Mouse (Mus musculus) CH12.LX (cell line): ENCODE measurements around the gene Aldh9a1. TPM values are rescaled to one million over a fixed set of nuclear protein-coding genes. Genes with fewer than 3 reads are reported as not detected.

Source experiments
- DNase-seq: peaks from one replicate; pipeline ENCODE4 v3.0.0-alpha.2; 2013; ENCODE audit errors: extremely low read depth
- H3K27ac ChIP-seq: 2 replicates; pipeline ENCODE4 v1.5.1; 2012; ENCODE audit warnings: low read depth, mild to moderate bottlenecking, control low read depth, moderate library complexity; ENCODE audit not compliant: insufficient read depth
- H3K27me3 ChIP-seq: replicated peaks from 2 replicates; pipeline ENCODE3; 2012; ENCODE audit warnings: inconsistent platforms
- H3K36me3 ChIP-seq, 2 experiments: replicated peaks in 1 of 2; 2 replicates each; pipeline versions ENCODE3 to v1.6.1; 2012; ENCODE audit warnings: inconsistent platforms in 1 of 2, low read length in 1 of 2, mild to moderate bottlenecking in 1 of 2, mixed read lengths in 1 of 2, moderate library complexity in 1 of 2; ENCODE audit not compliant: control insufficient read depth in 1 of 2, insufficient read depth in 1 of 2
- H3K4me1 ChIP-seq, 2 experiments: 2 replicates each; pipeline ENCODE4 v1.6.1; 2012; ENCODE audit warnings: inconsistent platforms in 1 of 2, moderate library complexity in 1 of 2; ENCODE audit not compliant: insufficient read depth in 2 of 2, control insufficient read depth in 1 of 2
- H3K4me2 ChIP-seq: 2 replicates; pipeline ENCODE4 v1.6.1; 2012; ENCODE audit warnings: low read depth, mild to moderate bottlenecking, control low read depth; ENCODE audit not compliant: poor library complexity, insufficient read depth, severe bottlenecking
- H3K4me3 ChIP-seq, 3 experiments: fragments of 150-350 bp in 1 of 3; sonication (generic) in 1 of 3; replicated peaks in 1 of 3; 2 replicates each; pipeline versions ENCODE3 to v1.5.1; 2011 to 2012; ENCODE audit warnings: low read depth in 2 of 3, low read length in 2 of 3, mild to moderate bottlenecking in 2 of 3, moderate library complexity in 2 of 3, control low read depth in 1 of 3, improper control_type of control experiment in 1 of 3, inconsistent platforms in 1 of 3, mixed read lengths in 1 of 3; ENCODE audit not compliant: poor library complexity in 1 of 3
- H3K79me2 ChIP-seq: replicated peaks from 2 replicates; pipeline ENCODE4 v1.6.1; 2012; ENCODE audit warnings: mild to moderate bottlenecking, moderate library complexity; ENCODE audit not compliant: control insufficient read depth, poor library complexity, insufficient read depth, severe bottlenecking; ENCODE audit errors: extremely low read depth
- H3K9ac ChIP-seq: 2 replicates; pipeline ENCODE4 v1.6.1; 2012; ENCODE audit warnings: low read depth, mild to moderate bottlenecking, control low read depth, moderate library complexity; ENCODE audit not compliant: insufficient read depth
- H3K9me3 ChIP-seq: replicated peaks from 2 replicates; pipeline ENCODE3; 2012; ENCODE audit warnings: low read length, inconsistent platforms, mixed read lengths
- BHLHE40 ChIP-seq: IDR thresholded peaks from 2 replicates; pipeline ENCODE4 v1.6.1; 2011; ENCODE audit warnings: mild to moderate bottlenecking, low read depth, low read length, improper control_type of control experiment
- CHD1 ChIP-seq: IDR thresholded peaks from 2 replicates; pipeline ENCODE4 v1.6.1; 2012; ENCODE audit warnings: low read depth, low read length, improper control_type of control experiment, inconsistent platforms
- CHD2 ChIP-seq: IDR thresholded peaks from 2 replicates; pipeline ENCODE4 v1.6.1; 2011; ENCODE audit warnings: low read length, improper control_type of control experiment
- CTCF ChIP-seq, 2 experiments: IDR thresholded peaks in 1 of 2; conservative IDR thresholded peaks in 1 of 2; 2 replicates each; pipeline ENCODE4 v1.5.1; 2011 to 2012; ENCODE audit warnings: low read depth in 2 of 2, low read length in 2 of 2, improper control_type of control experiment in 1 of 2, inconsistent platforms in 1 of 2, mild to moderate bottlenecking in 1 of 2, moderate library complexity in 1 of 2
- EP300 ChIP-seq: IDR thresholded peaks from 2 replicates; pipeline ENCODE4 v1.6.1; 2011; ENCODE audit warnings: low read length, improper control_type of control experiment
- GABPA ChIP-seq: IDR thresholded peaks from 2 replicates; pipeline ENCODE4 v1.6.1; 2012; ENCODE audit warnings: low read depth, low read length, improper control_type of control experiment, inconsistent platforms; ENCODE audit not compliant: insufficient replicate concordance
- IRF4 ChIP-seq: IDR thresholded peaks from 2 replicates; pipeline ENCODE4 v1.6.1; 2014; ENCODE audit warnings: low read depth, mild to moderate bottlenecking, inconsistent platforms, low read length, improper control_type of control experiment
- JUND ChIP-seq: conservative IDR thresholded peaks from 2 replicates; pipeline ENCODE4 v1.6.1; 2011; ENCODE audit warnings: low read depth, low read length, improper control_type of control experiment
- KAT2A ChIP-seq: IDR thresholded peaks from 2 replicates; pipeline ENCODE4 v1.6.1; 2012; ENCODE audit warnings: low read length, improper control_type of control experiment, inconsistent platforms; ENCODE audit not compliant: insufficient replicate concordance
- MAFK ChIP-seq: IDR thresholded peaks from 2 replicates; pipeline ENCODE4 v1.6.1; 2011; ENCODE audit warnings: low read length, improper control_type of control experiment; ENCODE audit not compliant: insufficient replicate concordance
- MAX ChIP-seq: IDR thresholded peaks from 2 replicates; pipeline ENCODE4 v1.6.1; 2011; ENCODE audit warnings: low read length, improper control_type of control experiment
- MAZ ChIP-seq: IDR thresholded peaks from 2 replicates; pipeline ENCODE4 v1.6.1; 2012; ENCODE audit warnings: low read depth, mild to moderate bottlenecking, inconsistent platforms, low read length, improper control_type of control experiment, moderate library complexity
- MYC ChIP-seq: IDR thresholded peaks from 2 replicates; pipeline ENCODE4 v1.6.1; 2011; ENCODE audit warnings: low read depth, mild to moderate bottlenecking, improper control_type of control experiment, low read length
- NELFE ChIP-seq: IDR thresholded peaks from 2 replicates; pipeline ENCODE4 v1.6.1; 2011; ENCODE audit warnings: low read depth, low read length, improper control_type of control experiment
- RAD21 ChIP-seq: IDR thresholded peaks from 2 replicates; pipeline ENCODE4 v1.6.1; 2011; ENCODE audit warnings: low read depth, mild to moderate bottlenecking, low read length, improper control_type of control experiment, moderate library complexity
- RCOR1 ChIP-seq: conservative IDR thresholded peaks from 2 replicates; pipeline ENCODE4 v1.6.1; 2012; ENCODE audit warnings: low read depth, mild to moderate bottlenecking, inconsistent platforms, low read length, improper control_type of control experiment
- SMC3 ChIP-seq: IDR thresholded peaks from 2 replicates; pipeline ENCODE4 v1.6.1; 2011; ENCODE audit warnings: low read depth, low read length, improper control_type of control experiment
- USF1 ChIP-seq: IDR thresholded peaks from 2 replicates; pipeline ENCODE4 v1.6.1; 2014; ENCODE audit warnings: low read depth, mild to moderate bottlenecking, inconsistent platforms, low read length, improper control_type of control experiment
- USF2 ChIP-seq: conservative IDR thresholded peaks from 2 replicates; pipeline ENCODE4 v1.6.1; 2011; ENCODE audit warnings: low read depth, low read length, improper control_type of control experiment
- ZC3H11A ChIP-seq: IDR thresholded peaks from 2 replicates; pipeline ENCODE4 v1.6.1; 2012; ENCODE audit warnings: low read depth, mild to moderate bottlenecking, inconsistent platforms, low read length, improper control_type of control experiment
- ZKSCAN1 ChIP-seq: IDR thresholded peaks from 2 replicates; pipeline ENCODE4 v1.6.1; 2012; ENCODE audit warnings: low read depth, inconsistent platforms, low read length, improper control_type of control experiment, borderline replicate concordance
- ZNF384 ChIP-seq: IDR thresholded peaks from 2 replicates; pipeline ENCODE4 v1.6.1; 2012; ENCODE audit warnings: low read depth, low read length, improper control_type of control experiment, inconsistent platforms
- dilution Hi-C: fragments of 300-500 bp; cut with MboI; formaldehyde crosslinking; loops from 2 replicates; pipeline ENCODE4 v1.14.3; 2020; ENCODE audit warnings: low sequenced_read_pairs; ENCODE audit not compliant: extremely low pct_unique_long_range_greater_than_20kb, extremely low pct_ligation_motif_present
- in situ Hi-C: fragments of 300-500 bp; cut with MboI; formaldehyde crosslinking; loops from 3 replicates; pipeline ENCODE4 v1.14.3; 2019; ENCODE audit warnings: low sequenced_read_pairs, low pct_ligation_motif_present, low pct_unique_long_range_greater_than_20kb, mixed read lengths
- polyA plus RNA-seq: library from polyadenylated mRNA; unstranded; fragments of >175 nt; gene quantifications from 2 replicates; pipeline ENCODE4 v1.2.1, GENCODE M21; 2012; ENCODE audit warnings: low read depth; ENCODE audit not compliant: insufficient read length
- total RNA-seq, 2 experiments: library from RNA; depleted of rRNA; stranded (reverse); fragments of 300-350 nt in 1 of 2; fragments of >200 nt in 1 of 2; gene quantifications; 2 replicates each; pipeline ENCODE4 v1.2.3; 2012 to 2014

Gene Aldh9a1
- total and polyA plus RNA-seq, 3 experiments: 26.2 to 79.7 (median 31.2) TPM

DNA sequence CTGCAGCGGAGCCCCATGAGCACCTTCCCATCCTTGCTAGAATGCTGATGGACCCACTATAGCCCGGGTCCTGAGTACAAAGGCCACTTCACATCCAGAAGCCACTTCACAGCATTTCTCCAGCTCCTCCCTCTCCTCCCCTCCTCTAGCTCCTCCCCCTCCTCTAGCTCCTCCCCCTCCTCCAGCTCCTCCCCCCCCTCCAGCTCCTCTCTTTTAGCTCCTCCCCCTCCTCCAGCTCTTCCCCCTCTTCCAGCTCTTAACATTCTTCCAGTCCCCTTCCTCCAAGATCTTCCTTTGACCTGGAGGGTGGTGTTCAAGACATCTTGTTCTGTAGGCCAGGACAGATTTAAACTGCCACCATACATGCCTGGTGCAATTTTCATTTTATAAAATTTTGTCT lies 49.7 kb upstream of the Aldh9a1 start:
- no peak overlapping the region for H3K4me2 ChIP-seq
- no peak overlapping the region for H3K4me3 ChIP-seq
- H3K27ac ChIP-seq: no peak overlapping the region
- no peaks in the 10 kb centered on the region for H3K4me1 ChIP-seq
- TF ChIP-seq MAFK: no peak
- TF ChIP-seq CHD1: no peak
- TF ChIP-seq CHD2: no peak
- TF ChIP-seq MAZ: no peak
- no peak for TF ChIP-seq USF2
- no peak for TF ChIP-seq JUND
- TF ChIP-seq ZC3H11A: no peak
- no peak for TF ChIP-seq USF1
- H3K36me3 ChIP-seq: no peaks in the 10 kb centered on the region
- no peak overlapping the region for H3K9ac ChIP-seq
- in situ Hi-C loops (no loop called here), dilution Hi-C loops (no loop called here)
- H3K9me3 ChIP-seq: no peaks in the 10 kb centered on the region
- H3K27me3 ChIP-seq: no peaks in the 10 kb centered on the region
- H3K79me2 ChIP-seq: no peaks in the 10 kb centered on the region
- no peak for DNase-seq

GRCm38 (mm10) chr1:167305501-167306137 lies 44.2 kb upstream of the Aldh9a1 start:
- peaks cover 2 to 5% of the 10 kb centered on the region in 2 experiments for H3K36me3 ChIP-seq
- in situ Hi-C loops: no loop called here

DNA sequence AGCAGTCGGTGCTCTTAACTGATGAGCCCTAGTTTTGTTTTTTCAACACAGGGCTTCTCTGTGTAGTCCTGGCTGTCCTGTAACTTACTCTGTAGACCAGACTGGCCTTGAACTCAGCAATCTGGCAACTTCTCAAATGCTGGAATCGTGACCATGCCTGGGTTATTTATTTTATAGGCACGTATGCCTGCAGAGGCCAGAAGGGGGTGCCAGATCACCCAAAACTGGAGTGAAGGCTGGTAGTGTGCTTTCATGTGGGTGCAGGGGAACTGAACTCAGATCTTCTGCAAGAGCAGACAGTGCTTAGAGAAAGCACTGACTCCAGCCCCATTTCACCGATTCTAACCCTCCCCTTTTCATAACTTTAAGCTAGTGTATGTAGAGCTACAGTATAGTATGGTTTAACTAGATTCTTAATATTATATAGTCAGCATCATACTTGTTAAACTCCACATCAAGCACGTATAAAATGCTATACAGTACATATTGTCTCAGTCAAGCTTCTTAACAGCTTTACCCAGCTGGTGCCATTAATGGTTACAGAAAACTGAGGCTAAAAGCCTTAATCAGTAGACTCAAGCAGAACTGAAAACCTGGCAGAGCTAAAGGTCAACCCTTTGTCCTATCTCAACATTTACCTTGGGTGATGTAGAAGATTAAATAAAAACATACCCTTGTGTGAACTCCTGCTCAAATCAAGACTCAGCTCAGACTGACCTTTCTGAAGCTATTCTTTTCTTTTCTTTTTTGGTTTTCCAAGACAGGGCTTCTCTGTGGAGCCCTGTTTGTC lies 43.1 kb upstream of the Aldh9a1 start:
- in situ Hi-C loops: no loop called here
- H3K4me1 ChIP-seq: peaks cover 0 to 30% of the 10 kb centered on the region in 2 experiments; a peak in 2 of 4 replicates
- H3K27me3 ChIP-seq: no peaks in the 10 kb centered on the region
- no peak overlapping the region; the same call in 1 of the 2 replicates for H3K9ac ChIP-seq
- H3K4me3 ChIP-seq: no peak overlapping the region
- peaks cover 3 to 9% of the 10 kb centered on the region in 2 experiments for H3K36me3 ChIP-seq
- dilution Hi-C loops: no loop called here
- peaks cover 8% of the 10 kb centered on the region for H3K79me2 ChIP-seq
- DNase-seq: peak; percentile 78
- no peak overlapping the region for H3K27ac ChIP-seq
- peak overlapping the region; percentile 26; the same call in 1 of the 2 replicates for H3K4me2 ChIP-seq
- H3K9me3 ChIP-seq: no peaks in the 10 kb centered on the region
- no peak for TF ChIP-seq USF1
- peak; percentile 13; the same call in 1 of the 2 replicates for TF ChIP-seq MAX
- peak; percentile 65 for TF ChIP-seq SMC3
- TF ChIP-seq ZNF384: no peak
- TF ChIP-seq IRF4: peak; percentile 10; the same call in 1 of the 2 replicates
- TF ChIP-seq NELFE: no peak
- peak; percentile 75; the same call in 1 of the 2 replicates for TF ChIP-seq MYC
- peak; percentile 13; the same call in 1 of the 2 replicates for TF ChIP-seq EP300
- TF ChIP-seq ZKSCAN1: no peak
- no peak for TF ChIP-seq GABPA
- TF ChIP-seq MAFK: peak; percentile 20; the same call in 1 of the 2 replicates
- TF ChIP-seq RAD21: peak; percentile 37
- 0 out of 2 replicates have a peak, but pooled peaks have one; percentile 25 for TF ChIP-seq KAT2A
- 0 out of 2 replicates have a peak, but pooled peaks have one; percentile 16 for TF ChIP-seq RCOR1
- peak in 1 of 2 experiments; percentile 77; a peak in 3 of 4 replicates for TF ChIP-seq CTCF (conservative IDR thresholded peaks at IDR 0.05 in 1 of 2, IDR thresholded peaks at IDR 0.05 in 1 of 2; ENCODE audit: low read depth in 2 of 2, low read length in 2 of 2)

More at GRCm38 (mm10) chr1:167305501-167306137, 44.2 kb upstream of the Aldh9a1 start:
- Histone ChIP-seq H3K27ac (no peak overlapping the region), H3K9ac (no peak overlapping the region), H3K4me2 (no peak overlapping the region), H3K4me1 (peaks cover 0 to 28% of the 10 kb centered on the region in 2 experiments; a peak in 2 of 4 replicates), H3K27me3 (no peaks in the 10 kb centered on the region), H3K9me3 (no peaks in the 10 kb centered on the region), H3K79me2 (peaks cover 8% of the 10 kb centered on the region), H3K4me3 (no peak overlapping the region)
- dilution Hi-C loops: no loop called here
- no peak for DNase-seq
- peak; percentile 92 for TF ChIP-seq MAFK
- no peak for TF ChIP-seq BHLHE40
- no peak for TF ChIP-seq KAT2A
